Mouse (Mus musculus) spleen, adult 2 months (tissue): Measurements from ENCODE around the gene P4hb.

ENCODE experiments used
- CTCF ChIP-seq: fragments of 200-500 bp; IDR thresholded peaks from 2 replicates; pipeline ENCODE4 v1.5.1; 2011; ENCODE audit warnings: mild to moderate bottlenecking, inconsistent platforms; ENCODE audit not compliant: insufficient read depth, insufficient read length, insufficient replicate concordance; ENCODE audit errors: extremely low read depth
- POLR2A ChIP-seq: fragments of 200-500 bp; IDR thresholded peaks from 2 replicates; pipeline ENCODE4 v1.6.1; 2011; ENCODE audit warnings: low read depth, low read length, inconsistent platforms

GRCm38 (mm10) chr11:120535804-120536203 lies 37.2 kb downstream of the P4hb start:
- TF ChIP-seq POLR2A (no peak), CTCF (no peak)
